Mouse (Mus musculus): ENCODE data around the gene Nlrp3.

GRCm38 (mm10) chr11:59538387-59538786, 3.0 kb upstream of the Nlrp3 start:
- TF ChIP-seq POLR2A (IDR thresholded peaks at IDR 0.05; ENCODE audit: control insufficient read depth, low read depth, low read length) (no peak), CTCF (IDR thresholded peaks at IDR 0.05; ENCODE audit: control insufficient read depth, insufficient read depth, insufficient replicate concordance, low read depth, low read length) (peak; percentile 23; the same call in 1 of the 2 replicates)
